Mouse (Mus musculus): ENCODE measurements around the gene Ahdc1. TPM values are rescaled to one million over a fixed set of nuclear protein-coding genes. Genes with fewer than 3 reads are reported as not detected.

Gene Ahdc1
- total RNA-seq, 2 experiments from 2014 or later = 27.4 to 31.7 TPM

DNA sequence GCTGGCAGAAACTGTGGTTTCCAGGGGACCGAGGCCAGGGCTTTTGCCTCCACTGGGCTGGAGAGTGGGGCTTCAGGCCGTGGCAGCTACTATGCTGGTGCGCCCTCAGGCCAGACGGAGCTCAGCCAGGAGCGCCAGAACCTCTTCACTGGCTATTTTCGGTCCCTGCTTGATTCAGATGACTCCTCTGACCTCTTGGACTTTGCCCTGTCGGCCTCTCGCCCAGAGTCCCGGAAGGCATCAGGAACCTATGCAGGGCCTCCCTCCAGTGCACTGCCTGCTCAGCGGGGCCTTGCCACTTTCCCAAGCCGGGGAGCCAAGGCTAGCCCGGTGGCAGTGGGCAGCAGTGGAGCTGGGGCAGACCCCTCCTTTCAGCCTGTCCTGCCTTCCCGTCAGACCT, 52.7 kb downstream of the Ahdc1 start:
- intact Hi-C loops (cut with DNase I) = loop anchor here (5.0 kb wide), 1 partner anchor 134 kb away; no protein-coding TSS in a partner anchor
- peak in 1 of 2 experiments; percentile 47 for DNase-seq

DNA sequence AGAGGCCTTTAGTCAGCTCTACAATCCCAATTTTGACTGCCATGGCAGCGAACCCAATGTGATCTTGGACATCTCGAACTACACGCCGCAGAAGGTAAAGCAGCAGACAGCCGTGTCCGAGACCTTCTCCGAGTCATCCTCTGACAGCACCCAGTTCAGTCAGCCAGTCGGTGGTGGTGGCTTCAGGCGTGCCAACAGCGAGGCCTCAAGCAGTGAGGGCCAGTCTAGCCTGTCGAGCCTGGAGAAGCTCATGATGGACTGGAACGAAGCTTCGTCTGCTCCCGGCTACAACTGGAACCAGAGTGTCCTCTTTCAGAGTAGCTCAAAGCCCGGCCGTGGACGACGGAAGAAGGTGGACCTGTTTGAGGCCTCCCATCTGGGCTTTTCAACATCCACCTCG, 53.7 kb downstream of the Ahdc1 start:
- DNase-seq = no peak
- intact Hi-C loops (cut with DNase I) = loop anchor here (5.0 kb wide), 1 partner anchor 133 kb away; no protein-coding TSS in a partner anchor

GRCm38 (mm10) chr4:133065894-133066386, 54.9 kb downstream of the Ahdc1 start:
- intact Hi-C loops (cut with DNase I) = no loop called here
- no peak for DNase-seq

- intact Hi-C loops (cut with DNase I) = no loop called here
- peak in 1 of 2 experiments; percentile 38 for DNase-seq
These were observed 57.5 kb downstream of the Ahdc1 start for GRCm38 (mm10) chr4:133068400-133069138.

GRCm38 (mm10) chr4:133070388-133070787, 59.3 kb downstream of the Ahdc1 start:
- DNase-seq = peak in 1 of 2 experiments; percentile 46
- intact Hi-C loops (cut with DNase I) = no loop called here

DNA sequence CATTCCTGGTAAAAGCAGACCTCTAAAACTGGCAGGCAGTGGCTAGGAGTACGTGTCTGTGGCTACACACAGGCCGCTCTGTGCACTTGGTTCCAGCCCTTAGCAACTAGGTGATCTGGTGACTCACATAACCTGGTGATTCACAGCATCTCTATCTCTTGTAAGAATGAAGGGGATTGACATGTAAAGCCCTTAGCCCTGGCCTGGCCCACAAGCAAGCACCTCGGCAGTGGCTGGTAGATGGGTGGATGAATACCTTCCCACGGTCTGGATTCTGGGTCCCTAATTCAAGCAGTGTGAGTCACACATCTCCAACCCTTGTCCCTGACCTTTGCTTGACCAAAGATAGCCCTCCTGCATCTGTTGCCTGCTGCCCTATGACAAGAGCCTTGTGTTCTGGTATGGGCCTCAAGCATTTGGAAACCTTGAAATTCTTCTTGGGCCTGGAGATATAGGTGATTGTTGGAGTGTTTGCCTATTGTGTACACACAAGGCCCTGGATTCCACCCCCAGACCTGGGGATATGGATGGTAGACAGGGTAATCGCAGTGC, 59.8 kb downstream of the Ahdc1 start:
- intact Hi-C loops (cut with DNase I) = no loop called here
- no peak for DNase-seq

- DNase-seq = no peak
- intact Hi-C loops (cut with DNase I) = no loop called here
These were observed 62.1 kb downstream of the Ahdc1 start for GRCm38 (mm10) chr4:133073192-133073591.

- intact Hi-C loops (cut with DNase I) = no loop called here
- peak in 1 of 2 experiments; percentile 25 for DNase-seq
These were observed 63.2 kb downstream of the Ahdc1 start for GRCm38 (mm10) chr4:133074070-133074819.

DNA sequence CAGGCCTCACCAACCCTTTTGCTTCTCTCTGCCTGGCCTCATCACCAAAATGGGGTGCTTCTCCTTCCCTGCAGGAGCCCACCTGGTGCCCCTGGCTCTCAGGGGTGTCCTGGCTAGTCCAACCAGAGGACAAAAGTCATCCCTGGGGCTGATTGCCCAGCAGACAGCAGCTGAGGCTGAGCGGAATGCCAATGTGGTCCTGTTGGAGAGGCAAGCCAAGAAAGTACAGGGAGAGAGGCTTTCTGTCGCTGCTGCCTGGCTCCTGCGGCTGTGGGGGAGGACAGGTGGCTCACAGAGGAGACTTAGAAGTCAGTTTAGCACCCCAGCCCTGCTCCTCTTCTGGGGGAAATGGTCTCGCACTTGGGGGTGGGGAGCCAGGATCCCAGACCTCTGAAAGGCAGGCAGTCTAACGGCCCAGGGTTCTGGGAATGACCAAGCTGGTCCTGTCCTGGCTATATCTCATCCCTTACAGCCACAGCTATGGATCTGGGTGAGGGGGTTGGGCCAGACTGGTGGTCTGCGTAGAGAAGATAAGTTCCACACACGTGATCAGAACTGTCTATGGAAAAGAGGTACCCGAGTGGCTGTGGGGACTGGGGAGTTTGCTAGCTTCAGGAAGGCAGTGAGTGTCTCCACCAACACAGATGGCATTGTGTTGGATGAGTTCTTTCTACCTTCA, 64.0 kb downstream of the Ahdc1 start:
- DNase-seq = peak in 1 of 2 experiments; percentile 40
- intact Hi-C loops (cut with DNase I) = no loop called here

DNA sequence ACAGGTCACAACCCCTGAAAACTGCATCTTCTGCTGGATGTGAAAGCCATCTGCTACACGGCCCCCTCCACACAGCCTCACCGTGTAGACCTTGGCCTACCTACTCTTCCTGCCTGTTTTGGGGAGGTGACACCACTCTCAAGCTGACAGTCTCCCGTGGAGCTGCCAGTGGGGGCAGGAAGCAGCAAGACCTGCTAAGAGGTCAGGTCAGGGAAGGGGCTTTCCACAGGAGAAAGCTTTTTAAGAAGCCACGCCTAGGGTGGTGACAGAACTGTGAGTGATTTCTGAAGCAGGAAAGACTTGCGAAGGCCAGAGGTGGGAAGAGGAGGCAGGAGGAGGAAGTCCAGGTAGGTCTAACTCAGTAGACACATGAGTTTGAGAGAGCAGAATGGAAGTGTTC, 67.9 kb downstream of the Ahdc1 start:
- intact Hi-C loops (cut with DNase I) = no loop called here
- DNase-seq = no peak

- intact Hi-C loops (cut with DNase I) = no loop called here
These were observed 68.5 kb downstream of the Ahdc1 start for GRCm38 (mm10) chr4:133079416-133080113.

GRCm38 (mm10) chr4:133080862-133081261, 69.8 kb downstream of the Ahdc1 start:
- intact Hi-C loops (cut with DNase I) = no loop called here
- DNase-seq = no peak

More at GRCm38 (mm10) chr4:133079416-133080113, 68.5 kb downstream of the Ahdc1 start:
- no peak for DNase-seq

DNA sequence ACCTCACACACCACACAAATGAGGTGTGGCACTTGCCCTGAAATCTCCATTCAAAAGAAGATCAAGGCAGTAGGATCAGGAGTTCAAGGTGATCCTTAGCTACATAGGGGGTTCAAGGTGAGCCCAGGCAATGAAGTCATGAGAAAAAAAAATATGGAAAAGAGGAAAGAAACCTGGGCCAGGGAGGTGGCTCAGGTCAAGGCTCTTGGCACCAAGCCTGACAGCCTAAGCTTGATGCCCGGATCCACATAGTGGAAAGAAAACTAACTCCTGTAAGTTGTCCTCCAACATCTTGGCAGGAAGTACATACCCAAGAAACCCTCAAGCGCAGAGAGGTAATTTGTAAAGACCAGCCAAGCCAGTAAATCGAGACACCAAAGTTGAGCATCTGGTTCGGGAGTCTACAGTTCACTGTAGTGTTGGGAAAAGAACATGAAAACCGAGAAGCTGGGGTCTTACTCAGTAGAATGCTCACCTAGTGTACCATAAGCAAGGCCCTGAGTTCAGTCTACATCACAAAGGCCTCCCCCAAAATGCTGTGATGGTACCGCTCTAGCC, 71.2 kb downstream of the Ahdc1 start:
- intact Hi-C loops (cut with DNase I) = no loop called here
- DNase-seq = no peak

DNA sequence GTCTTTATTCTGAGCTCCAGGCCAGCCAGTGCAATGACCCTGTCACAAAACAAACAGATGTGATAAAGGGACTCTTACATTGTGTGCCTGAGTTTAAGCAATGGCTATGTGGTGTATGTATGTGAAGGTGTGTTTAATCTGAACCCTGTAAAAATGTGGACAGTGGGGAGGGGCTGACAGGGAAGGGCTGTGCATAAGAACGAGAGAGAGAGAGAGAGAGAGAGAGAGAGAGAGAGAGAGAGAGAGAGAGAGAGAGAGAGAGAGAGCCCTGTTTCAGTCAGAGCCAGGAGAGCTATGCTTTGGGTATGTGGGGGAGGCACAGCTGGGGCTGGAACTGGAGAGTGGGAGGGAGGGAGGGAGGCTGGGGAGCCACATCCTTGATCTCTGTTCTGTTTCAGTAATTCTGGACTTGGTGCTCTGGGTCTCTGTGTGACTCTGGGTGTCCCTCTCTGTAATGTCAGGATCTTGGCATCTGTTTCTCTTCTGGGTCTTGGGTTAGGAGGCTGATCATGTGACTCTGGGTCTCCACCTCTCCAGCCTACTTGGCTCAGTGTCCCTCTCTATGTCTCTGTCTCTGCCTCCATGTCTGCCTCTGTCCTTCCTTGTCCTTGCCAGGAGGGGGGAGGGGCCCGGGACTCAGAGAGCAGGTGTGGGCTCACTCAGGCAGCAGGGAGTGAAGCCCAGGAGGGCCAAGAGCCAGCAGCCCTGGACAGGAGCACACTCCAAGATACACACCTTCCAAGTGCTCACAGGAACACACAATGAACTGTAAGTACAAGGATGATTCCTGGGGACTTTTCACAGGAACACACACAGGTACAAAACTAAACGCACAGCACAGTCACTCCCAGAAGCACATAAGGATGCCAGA, 73.2 kb downstream of the Ahdc1 start:
- peak; percentile 74 to 80 for DNase-seq

DNA sequence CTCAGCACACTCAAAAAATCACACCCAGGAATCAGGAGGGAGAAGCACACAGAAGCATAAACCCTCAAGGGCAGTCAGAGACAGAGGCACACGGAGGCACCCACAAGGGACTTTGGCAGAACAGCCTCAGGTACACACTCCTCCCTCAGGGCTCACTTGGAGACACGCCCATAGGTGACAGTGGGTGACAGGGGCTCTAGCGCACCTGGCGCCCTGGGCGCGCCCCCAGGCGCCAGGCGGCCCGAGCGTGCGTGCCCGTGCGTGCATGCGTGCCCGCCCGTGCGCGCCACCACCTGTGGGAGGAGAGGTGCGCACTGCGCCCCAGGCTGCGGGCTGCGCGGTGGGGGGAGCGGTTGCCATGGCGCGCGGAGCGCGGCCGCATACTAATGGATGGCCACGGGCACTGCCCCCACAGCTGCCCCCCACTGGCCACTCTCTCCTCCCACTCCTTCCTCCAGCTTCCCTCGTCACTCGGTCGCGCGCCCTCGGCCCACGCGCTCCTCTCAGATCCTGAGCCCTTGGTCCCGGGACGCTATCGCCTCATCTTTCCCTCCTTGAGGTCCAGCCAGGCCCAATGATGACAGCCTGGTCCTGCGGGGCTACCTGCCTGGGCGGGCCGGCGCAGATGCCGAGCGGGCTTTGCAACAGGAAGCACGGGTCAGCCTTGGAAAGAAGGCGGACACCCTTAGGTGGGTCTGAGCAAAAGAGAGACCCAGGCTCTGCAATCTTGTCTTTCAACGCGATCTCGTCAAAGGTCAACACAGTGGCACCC, 74.1 kb downstream of the Ahdc1 start:
- intact Hi-C loops (cut with DNase I) = no loop called here
- DNase-seq = no peak

More for the DNA sequence above, 73.2 kb downstream of the Ahdc1 start:
- intact Hi-C loops (cut with DNase I) = no loop called here

- intact Hi-C loops (cut with DNase I) = no loop called here
- no peak for DNase-seq
These were observed 74.8 kb downstream of the Ahdc1 start for GRCm38 (mm10) chr4:133085783-133086342.

DNA sequence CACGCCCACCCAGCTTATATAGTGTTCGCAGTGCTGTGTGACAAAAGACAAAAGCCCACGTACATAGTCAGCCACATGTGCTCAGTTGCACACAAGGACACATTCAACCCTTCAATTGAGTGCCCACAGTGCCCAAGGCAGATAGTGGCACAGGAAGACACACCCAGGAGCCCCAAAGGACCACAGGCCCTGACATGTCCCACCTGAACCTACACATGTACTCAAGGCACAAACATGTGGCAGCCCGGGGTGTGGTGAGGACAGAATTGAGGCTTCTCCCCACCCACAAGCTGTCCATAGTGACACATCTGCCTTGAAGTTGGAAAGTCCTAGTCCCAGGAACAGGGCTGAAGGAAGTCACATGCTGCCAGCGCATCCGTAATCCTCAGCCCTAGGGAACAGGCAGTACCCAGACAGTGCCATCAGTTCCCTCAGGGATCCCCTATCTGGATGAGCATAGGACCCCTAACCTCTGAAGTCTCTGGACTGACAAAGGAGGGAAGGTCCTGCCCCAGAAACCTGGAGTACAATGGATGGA, 76.2 kb downstream of the Ahdc1 start:
- DNase-seq = no peak
- intact Hi-C loops (cut with DNase I) = no loop called here

Data from gastrocnemius, postnatal 36 days (tissue).